Mouse (Mus musculus): ENCODE measurements around the gene Slc9a3r2. TPM values are rescaled to one million over a fixed set of nuclear protein-coding genes. Genes with fewer than 3 reads are reported as not detected.
"Not testable (repeated sequence)": the region's sequence is repeated elsewhere in the genome, so short reads cannot be mapped to it uniquely, and the experiment has no call there.

The Slc9a3r2 gene
- total RNA-seq (2021), result 53.4 and 63.5 TPM in 2 replicates
- long read RNA-seq, transcript Slc9a3r2-201 (7 exons, 2,136 nt), result major isoform, 59 of 85 reads
- long read RNA-seq, transcript Slc9a3r2-202 (6 exons, 1,717 nt), result minor isoform, 6 of 85 reads
- long read RNA-seq, partial matches to known transcripts, result 1 of 85 reads
- long read RNA-seq, other reads (novel, unspliced or antisense), result 12 of 85 reads

DNA sequence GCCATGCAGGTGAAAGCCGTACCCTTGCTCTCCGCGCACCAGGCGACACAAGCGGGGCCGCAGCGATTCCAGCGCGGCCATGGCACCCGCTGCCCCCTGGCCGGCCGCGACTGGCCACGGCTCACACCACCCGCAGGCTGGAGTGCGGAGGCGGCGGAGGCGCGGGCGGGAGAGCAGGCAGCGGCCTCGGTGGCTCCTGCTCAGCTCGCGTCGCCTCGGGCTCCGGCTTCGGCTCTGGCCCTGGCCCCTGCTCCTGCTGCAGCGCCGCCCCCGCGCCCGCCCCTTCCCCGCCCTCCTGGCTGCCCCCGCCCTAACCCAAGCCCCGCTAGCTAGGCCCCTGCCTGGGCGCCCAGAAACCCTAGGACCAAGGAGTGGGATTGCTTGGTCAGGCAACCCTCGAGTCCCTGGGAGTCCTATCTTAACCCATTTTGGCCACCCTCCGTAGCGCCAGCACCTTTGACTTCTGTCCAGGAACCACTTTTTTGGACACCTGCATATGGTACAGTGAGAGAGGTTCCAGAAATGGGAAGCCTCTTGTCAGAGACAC is at the start of gene Slc9a3r2:
Gene Slc9a3r2 (minus strand): TSS at position 258 of the 547 bp plus-strand sequence.
- DNase-seq, result peak; percentile 76

DNA sequence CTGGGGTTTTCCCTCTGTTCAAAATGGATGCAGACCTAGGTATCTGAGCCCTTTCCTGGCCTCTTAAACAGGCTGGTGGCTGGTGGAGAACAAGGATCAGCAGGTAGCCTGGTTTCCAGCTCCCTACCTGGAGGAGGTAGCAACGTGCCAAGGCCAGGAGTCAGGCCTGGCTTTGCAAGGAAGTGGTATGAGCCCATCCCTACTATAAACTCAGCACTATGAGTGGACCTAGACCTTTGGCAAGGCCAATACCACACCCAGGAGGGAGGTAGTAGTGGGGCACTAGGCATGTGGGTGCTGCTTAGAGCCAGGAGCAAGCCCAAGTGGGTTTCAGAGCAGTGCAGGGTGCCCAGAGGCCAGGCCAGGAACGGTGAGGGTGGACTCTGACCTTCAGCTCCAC is 49.3 kb upstream of the Slc9a3r2 start:
- DNase-seq, result no peak

DNA sequence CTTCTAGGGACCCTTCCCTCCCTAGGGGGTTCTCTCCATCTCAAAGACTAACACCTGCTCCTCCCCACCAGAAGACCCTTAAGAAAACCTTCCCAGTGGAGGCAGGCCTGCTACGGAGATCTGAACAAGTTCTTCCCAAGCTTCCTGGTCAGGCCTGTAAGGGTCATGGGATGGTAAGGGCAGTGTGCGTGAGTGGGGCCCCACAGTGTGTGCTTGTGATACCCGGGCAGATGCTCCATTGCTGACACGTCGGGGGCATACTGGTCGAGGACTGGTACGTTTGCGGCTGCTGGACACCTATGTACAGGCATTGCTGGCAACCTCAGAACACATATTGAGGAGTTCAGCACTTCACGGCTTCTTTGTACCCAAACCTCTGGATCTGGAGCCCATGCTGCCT is 48.6 kb upstream of the Slc9a3r2 start:
- DNase-seq, result no peak

DNA sequence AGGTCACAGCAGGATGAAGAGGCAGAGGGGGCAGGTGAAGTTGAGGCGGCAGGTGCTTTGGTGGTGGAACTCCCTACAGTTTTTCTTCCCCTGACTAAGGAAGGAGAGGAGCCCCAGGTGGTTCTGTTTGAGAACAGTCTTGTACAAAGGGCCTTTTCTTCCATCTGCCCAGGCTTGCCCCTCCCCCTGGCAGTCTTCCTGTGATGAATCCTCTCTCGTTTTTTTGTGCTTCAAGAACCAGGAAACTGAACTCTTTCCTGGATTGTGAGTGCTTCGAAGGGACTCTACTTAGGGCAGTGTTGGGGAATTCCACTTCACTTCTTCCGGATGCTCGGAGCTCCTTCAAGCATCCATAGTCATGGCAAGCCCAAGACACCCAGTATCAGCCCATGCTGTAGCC is 47.9 kb upstream of the Slc9a3r2 start:
- no peak for DNase-seq

DNA sequence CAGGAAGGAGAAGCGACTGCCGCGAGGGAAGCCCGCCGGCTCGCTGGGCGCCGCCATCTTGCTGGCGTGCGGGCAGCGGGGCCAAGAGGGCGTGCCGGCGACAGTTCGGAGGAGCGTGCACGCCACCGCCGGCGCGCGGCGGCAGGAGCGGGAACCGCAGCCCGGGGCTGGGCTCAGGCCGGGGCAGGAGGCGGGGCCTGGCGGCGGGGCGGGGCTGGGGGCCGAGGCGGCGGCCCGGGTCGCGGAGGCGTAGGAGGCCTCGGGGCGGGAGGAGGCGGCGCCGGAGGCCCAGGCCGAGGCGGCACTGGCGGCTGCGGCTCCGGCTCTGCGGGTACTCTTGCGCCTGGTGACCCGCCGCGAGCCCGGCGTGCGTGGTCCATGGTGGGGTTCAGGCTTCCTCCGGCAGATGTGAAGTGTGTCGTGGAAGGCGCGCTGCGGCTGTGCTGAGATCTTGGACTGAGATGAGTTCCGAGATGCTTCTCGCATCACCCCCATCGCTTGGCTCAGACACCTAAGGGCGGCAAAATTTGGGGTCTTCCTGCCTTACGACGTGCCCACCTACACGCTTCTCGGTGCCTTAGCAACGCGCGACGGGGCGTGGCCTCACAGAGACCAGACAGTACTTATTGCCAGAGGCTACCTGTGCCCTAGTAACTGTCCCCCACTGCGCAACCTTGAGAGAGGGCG is 46.0 kb upstream of the Slc9a3r2 start, which contains the start of the genes Gfer and Noxo1:
Gene Gfer (minus strand): TSS at position 146 of the 687 bp plus-strand sequence.
Gene Noxo1 (plus strand): TSS at position 224 of the 687 bp plus-strand sequence.
- DNase-seq, result peak; percentile 95

DNA sequence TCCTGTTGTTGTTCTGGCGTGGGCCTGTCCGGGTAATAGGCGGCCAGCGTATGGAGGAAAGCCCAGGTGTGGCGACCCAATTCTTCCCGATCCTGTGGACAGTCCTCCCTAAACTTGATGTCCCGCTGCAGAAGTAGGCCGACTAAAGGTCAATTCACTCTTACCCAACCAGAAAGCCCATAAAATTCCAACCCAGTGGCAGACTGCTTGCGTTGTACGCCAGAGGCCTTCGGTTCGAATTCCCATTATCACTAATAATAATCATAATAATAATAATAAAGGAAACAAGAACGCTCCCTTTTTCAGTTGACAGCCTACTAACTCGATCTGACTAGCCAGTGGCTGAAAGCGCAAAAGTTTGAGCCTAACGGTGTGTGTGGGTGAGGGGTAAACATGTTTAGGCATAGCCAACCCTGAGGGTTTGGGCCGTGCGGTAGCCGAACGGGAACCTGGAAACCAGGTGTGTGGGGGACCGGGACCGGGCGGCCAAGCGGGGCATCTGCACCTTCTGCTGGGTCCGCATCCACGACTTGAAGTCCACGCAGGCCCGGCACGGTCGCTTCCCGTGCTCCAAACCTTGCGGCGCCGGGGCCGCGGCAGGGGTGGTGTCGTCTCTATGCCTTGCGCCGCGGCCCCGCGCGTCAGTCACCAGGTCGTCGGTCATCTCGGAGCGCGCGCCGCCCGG is 45.3 kb upstream of the Slc9a3r2 start:
- no peak for DNase-seq

DNA sequence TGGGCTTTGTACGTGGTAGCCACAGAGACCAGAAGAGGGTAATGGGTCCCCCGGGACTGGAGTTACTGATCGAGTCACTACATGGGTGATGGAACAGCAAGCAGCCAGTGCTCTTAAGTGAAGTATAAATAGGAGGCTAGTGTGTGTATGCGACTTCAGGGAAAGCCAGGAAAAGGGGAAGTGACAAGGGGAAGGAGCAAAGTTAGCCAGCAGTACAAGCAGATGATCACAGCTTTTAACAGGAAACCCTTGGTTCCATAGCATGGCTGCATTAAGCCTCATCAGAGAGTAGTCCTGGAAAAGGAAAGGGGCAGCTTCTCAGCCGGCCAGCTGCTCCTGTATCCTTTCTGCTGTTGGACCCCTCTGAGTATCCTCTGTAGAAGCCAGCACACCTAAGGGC is 42.3 kb upstream of the Slc9a3r2 start:
- no peak for DNase-seq

DNA sequence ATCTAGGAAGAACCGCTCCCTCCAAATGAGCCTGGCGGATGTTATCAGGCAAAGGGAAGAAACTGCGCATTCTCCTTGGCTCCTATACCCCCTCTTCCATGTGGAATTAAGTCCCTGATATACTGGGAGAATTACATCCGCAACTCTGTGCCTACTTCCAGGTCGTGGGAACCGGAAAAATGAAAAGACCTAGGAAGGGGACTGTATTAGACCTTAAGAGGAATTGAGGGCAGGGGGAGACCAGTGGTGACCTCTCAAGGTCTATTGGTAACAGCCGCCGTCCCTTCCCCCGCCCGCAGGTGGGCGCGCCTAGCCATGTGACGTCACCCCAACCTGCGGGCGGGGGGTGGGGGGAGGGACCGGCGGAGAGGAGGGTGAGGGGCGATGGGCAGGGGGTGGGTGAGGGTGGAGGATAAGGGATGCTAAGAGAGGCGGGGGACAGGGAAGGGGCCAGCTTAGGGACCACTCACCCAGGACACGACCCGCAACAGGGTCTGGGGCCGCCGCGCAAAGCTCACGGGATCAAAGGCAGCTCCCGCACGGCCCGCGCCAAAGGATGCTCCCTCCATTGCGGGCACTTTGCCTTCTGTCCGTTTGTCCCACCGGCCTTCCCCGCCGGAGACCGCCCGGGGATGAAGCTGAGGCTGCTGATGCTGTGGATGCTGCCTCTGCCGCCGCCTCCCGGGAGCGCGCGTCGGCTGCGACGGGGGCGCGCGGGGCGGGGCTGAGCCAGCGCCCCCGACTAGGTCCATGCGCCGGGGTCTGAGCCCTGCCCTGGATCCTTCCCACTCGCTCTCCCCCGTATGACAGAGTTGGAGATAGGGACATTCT is 39.3 kb upstream of the Slc9a3r2 start, which contains the start of gene Syngr3:
Gene Syngr3 (minus strand): TSS at position 705 of the 831 bp plus-strand sequence.
- no peak for DNase-seq

DNA sequence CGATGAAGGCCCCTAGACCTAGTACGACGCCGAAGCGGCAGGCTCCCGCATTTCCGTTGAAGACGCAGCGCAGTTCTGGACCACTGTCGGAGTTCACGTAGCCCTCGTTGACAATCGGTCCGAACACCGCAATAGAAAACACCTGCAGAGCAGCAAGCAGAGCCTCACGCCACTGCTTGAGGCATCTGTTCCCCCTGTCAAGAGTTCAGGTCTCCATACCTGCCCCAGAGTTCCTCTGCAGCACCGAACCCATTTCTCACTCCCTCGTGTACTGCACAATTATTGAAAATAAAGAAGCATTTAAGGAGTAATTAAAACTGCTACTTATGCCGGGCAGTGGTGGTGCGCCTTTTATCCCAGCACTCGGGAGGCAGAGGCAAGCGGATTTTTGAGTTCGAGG is 37.5 kb upstream of the Slc9a3r2 start:
- DNase-seq, result no peak

DNA sequence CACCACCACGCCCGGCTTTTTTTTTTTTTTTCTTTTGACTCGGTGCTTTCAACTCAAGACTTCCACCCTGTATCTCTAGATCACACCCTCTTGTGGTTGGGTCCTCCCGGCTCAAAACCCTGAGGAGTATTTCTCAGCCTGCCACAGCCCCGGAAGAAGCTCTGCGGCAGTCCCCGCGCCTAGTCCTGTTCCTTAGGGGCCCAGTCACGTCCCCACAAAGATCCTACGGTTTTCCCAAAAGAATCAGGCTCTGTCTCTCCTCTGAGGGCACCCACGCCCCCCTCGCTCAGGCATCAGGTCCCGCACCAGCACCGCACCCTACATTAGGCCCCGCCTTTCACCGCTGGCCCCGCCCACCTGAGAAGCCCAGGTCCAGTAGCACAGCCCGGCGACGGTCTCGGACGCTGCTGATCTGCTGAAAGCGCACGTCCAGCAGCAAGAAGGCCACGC is 37.0 kb upstream of the Slc9a3r2 start:
- DNase-seq, result peak; percentile 70

DNA sequence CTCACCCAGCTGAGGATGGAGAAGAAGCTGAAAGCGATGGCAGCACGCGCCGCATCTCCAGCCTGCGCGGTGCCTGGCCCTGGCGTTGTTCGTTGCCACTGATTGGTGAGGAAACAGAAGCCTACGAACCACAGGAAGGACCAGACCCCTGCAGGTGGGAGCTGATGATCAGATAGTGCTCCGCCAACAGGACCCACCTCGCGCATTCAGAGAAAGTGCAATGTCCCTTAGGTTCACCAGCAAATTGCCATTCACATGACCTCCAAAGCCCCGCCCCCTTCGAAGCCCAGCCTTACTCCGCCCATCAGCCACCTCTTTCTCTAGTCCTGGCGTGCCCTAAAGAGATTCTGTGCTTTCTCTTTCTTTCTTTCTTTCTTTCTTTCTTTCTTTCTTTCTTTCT is 36.4 kb upstream of the Slc9a3r2 start:
- DNase-seq, result peak; percentile 39

DNA sequence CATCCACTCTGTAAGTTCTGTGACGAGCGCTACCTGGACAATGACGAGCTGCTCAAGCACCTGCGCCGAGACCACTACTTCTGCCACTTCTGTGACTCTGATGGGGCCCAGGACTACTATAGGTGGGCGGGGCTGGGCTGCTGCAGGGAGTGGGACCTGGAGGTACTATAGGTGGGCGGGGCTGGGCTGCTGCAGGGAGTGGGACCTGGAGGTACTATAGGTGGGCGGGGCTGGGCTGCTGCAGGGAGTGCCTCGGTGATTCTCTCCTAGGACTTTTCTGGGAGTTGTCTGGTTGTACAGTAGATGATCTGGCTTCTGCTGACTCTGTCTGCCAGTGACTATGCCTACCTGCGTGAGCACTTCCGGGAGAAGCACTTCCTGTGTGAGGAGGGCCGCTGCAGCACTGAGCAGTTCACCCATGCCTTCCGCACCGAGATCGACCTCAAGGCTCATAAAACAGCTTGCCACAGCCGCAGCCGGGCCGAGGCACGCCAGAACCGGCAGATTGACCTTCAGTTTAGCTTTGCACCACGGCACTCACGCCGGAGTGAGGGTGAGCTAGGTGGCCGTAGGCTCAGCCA is 27.5 kb upstream of the Slc9a3r2 start:
- DNase-seq, result no peak

DNA sequence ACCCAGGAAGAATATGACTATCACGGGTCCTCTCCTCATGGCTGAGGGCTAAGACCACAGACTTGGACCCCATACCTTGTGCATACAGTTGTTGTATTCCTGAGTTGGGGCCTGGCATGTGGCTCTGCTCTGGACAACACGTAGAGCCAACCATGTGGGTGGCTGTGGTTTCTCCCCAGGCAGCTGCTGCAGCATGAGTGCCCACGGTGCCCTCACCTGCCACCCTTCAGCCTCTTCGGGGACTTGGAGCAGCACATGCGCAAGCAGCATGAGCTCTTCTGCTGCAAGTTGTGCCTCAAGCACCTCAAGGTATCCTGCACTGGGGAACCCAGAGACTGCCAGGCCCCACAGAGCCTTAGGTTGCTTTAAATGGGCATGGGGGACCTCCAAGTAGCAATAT is 26.8 kb upstream of the Slc9a3r2 start:
- DNase-seq, result no peak

DNA sequence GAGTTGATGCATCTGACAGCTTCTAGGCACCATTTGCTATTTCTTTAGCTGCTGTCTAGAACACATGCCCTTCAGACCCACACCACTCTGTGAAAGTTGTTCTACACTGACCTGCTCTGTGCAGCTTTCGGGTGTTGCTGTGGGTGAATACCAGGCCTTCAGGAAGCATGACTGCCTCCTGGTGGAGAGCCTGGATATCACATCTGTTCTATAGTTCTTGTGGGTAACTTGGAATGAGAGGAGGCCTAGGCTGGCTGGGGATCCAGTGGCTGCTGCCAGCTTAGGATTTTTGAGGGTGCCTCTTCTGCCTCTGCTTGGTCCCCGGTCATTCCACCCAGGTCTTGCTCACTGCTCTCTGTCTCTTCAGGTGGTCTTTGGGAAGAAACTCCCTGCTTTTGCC is 26.1 kb upstream of the Slc9a3r2 start:
- peak; percentile 41 for DNase-seq

DNA sequence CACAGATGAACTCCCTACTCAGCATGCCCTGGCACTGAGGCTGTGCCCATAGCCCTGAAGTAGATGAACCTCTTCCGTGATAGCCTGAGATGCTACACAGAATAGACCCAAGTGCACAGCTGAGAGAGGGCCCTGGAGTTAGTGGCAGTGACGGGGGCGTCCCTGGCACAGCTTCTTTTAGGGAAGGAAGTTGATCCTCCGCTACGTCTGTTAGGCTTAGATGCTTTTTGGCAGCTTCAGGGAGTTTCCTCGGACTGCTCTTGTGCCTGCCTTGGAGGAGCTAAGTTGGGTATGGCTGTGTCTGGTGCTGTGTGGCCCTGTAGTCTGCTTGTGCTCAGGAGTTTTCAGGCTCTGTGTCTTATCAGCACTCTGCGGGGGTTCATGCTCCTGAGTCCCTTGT is 24.1 kb upstream of the Slc9a3r2 start:
- DNase-seq, result no peak

DNA sequence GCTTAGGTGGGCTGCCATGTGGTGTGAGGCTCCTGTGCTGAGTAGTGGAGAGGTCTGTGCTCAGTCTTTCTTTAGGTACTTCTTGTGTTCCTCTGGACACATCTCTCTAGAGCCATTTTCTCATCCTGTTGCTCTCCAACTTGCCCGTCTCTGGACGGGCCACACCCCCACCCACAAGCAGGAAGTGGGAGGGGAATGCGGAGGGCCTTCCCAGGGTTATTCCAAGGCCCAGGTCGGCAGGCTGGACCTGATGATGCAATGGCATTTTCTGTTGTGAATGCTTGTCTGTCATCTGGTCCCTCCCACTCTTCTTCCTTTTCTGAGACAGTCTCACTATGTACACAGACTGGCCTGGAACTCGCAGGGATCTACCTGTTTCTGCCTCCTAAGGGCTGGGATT is 22.0 kb upstream of the Slc9a3r2 start:
- peak; percentile 60 for DNase-seq

DNA sequence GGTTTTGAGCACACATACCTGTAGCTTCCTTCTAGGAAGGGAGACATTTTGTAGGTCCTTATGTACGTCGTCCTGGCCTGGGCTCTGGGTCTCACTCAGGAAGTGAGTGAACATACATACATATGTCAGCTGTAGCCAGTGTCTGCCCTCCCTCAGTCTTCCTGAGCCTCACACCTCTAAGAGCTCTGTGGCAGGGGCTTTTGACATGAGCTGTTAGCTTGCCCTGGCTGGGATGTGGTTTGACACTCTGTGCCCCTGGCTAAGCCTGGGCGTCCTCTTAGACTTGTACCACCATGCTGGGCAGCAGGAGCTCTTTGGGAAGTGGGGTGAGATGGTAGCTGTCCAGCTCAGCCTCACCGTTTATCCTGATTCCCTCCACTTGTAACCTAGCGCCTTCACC is 21.2 kb upstream of the Slc9a3r2 start:
- DNase-seq, result no peak

DNA sequence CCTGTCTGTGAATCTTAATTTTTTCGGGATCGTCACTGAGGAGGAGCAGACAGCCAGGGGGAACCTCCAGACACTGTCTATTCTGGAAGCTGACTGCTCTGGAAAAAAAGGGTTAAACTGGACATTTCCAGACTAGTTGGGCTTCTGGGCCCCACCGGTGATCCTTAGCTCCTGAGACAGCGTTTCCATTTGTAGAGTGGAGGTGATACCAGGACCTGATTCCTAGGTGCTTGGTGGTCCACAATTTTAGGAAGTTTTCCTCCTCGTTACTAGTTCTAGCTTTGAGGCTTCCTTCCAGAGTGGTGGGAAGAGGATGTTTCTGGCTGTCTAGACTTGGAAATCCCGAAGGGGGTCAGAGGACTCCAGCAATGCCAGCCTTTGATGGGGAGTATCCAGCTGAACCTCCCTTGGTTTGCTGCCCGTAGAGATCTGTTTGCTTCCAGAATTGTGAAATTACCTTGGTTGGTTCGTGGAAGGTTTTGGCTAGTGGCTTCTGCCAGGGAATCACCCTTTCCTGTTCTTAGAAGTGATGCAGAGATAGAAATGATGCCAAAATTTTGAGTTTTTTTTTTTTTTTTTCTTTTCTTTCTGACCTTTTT is 20.2 kb upstream of the Slc9a3r2 start:
- DNase-seq, result no peak

DNA sequence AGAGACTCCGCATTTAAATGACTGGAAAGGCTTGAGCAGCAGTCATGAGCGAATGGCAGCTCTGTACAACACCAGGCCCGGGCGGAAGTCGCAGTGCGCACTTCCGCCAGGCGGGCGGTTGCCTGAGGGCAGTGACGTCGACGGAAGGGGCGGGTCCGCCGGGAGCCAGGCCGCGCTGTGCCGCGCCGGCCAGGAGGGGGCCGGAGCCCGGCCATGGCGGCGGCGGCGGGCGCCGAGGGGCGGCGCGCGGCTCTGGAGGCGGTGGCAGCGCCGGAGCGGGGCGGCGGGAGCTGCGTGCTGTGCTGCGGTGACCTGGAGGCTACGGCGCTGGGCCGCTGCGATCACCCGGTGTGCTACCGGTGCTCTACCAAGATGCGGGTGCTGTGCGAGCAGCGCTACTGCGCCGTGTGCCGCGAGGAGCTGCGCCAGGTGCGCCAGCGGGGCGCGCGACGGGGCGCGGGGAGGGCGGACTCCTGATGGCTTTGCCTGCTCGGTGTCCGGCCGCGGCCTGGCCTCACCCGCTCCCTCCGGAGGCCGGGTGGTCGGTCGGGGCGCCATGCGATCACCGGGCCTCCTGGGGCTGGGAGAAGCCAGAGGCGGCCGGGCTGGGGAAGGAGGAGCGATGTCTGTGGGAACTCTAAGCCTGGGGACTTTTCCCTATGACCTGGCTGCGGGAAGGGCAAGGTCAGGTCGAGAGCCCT is 19.6 kb upstream of the Slc9a3r2 start, which contains the start of gene Zfp598:
Gene Zfp598 (plus strand): TSS at position 143 of the 701 bp plus-strand sequence.
- peak; percentile 96 for DNase-seq

DNA sequence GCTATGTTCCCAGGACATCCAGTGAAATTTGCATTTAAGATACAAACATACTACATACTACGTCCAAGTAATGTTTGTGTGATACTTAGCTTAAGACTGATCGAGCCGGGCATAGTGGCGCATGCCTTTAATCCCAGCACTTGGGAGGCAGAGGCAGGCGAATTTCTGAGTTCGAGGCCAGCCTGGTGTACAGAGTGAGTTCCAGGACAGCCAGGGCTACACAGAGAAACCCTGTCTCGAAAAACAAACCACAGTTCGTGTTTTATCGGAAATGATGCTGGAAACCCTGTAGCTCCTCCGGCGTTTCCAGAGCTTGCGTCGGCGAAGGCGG is 19.1 kb upstream of the Slc9a3r2 start:
- not testable (repeated sequence) for DNase-seq

DNA sequence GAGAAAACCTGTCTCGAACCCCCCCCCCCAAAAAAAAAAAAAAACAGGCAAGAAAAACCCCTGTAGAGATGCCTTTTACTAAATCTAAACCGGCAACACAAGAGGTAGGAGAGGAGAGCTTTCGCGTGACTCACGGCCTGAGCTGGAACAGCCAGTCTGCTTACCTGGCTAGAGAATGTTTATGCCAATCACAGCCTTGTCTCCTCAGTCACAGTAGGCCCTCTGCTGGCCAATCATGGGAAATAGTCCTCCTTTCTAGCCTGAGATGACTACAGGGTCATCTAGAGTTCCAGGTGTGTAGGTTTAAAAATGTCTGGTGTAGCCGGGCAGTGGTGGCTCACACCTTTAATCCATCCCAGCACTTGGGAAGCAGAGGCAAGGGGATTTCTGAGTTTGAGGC is 17.3 kb upstream of the Slc9a3r2 start:
- DNase-seq, result peak; percentile 45
